In the genomic region with DNA sequence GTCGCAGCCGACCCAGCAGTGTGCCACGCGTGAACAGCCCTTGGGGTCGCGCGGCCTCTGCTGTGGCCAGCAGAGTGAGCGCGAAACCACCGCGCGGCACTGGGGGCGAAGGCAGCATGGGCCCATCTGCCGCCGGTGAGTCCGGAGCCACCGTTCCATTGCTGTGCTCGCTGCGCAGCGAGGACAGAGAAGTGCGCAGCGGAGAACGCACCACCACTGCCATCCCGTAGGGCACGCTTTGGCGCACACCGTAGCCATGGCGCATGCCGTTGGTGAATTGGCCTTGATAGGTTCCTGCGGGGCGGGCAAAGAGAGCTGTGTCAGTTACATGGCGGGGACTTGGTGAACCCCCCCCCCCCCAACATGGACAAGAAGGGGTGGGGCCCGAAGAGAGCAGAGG, we compare ENCODE assay signal across 13 mouse cellular contexts. TPM values are rescaled to one million over a fixed set of nuclear protein-coding genes. Genes with fewer than 3 reads are reported as not detected.
DNase-seq lines count a peak whose midpoint lies in the region; ATAC-seq and TF ChIP-seq lines count a peak whose summit lies in the region.
"Had no signal": no experiment of that assay in that cellular context is flagged by ENCODE, and none has a peak within 500 bp of the region (broad histone marks: within the 10 kb centered on the region; RNA-seq: fewer than 3 reads in every experiment).

No protein-coding gene starts in this region.

- H3K4me1 ChIP-seq in heart, adult 2 months (ENCODE audit: control insufficient read depth, insufficient read depth, low read length) = peaks cover 8% of the 10 kb centered on the region
- no peaks in the 10 kb centered on the region for H3K4me1 ChIP-seq in kidney, embryonic 15.5 days
- peaks cover 0 to 5% of the 10 kb centered on the region in 2 experiments; a peak in 1 of 4 replicates for H3K4me1 ChIP-seq in ES-E14 (ENCODE audit: control insufficient read depth in 2 of 2, insufficient read depth in 2 of 2, low read length in 2 of 2, poor library complexity in 1 of 2)
- H3K4me1 ChIP-seq in hindbrain, postnatal 0 days (ENCODE audit: insufficient read depth, low read length) = no peaks in the 10 kb centered on the region

- intact Hi-C loops in heart, adult 2 months (cut with DNase I) = no loop called here
- intact Hi-C loops in heart, postnatal 10 days (cut with DNase I) = no loop called here

- no peak for ATAC-seq in kidney, embryonic 15.5 days (replicated peaks; ENCODE audit: low FRiP score)
- no peak for ATAC-seq in hindbrain, postnatal 0 days
- ATAC-seq in erythroid progenitor cell, adult 5-6 weeks (replicated peaks; ENCODE audit: low FRiP score, poor library complexity, severe bottlenecking) = no peak

- 45% methylated on average over 33 of the region's 33 CpGs for WGBS in heart, adult 2 months
- 45% methylated on average over 33 of the region's 33 CpGs for WGBS in kidney, embryonic 15.5 days
- 35% methylated on average over 33 of the region's 33 CpGs for WGBS in hindbrain, postnatal 0 days

- no peak for TF ChIP-seq POLR2A in heart, adult 2 months (IDR thresholded peaks at IDR 0.05; ENCODE audit: insufficient read depth, low read depth, low read length)

- TF ChIP-seq EP300 in heart, adult 2 months (IDR thresholded peaks at IDR 0.05; ENCODE audit: insufficient read depth, low read depth, low read length) = no peak

- no peak for DNase-seq in heart, adult 2 months
- DNase-seq in heart, postnatal 10 days = no peak
- no peak for DNase-seq in kidney, adult 18-20 months
- no peak for DNase-seq in ES-E14 (ENCODE audit: low read depth, low spot score)
- no peak for DNase-seq in hindbrain, postnatal 0 days (ENCODE audit: low spot score)
- DNase-seq in lung, postnatal 14 days = no peak
- DNase-seq: adrenal gland, postnatal 25 days; cerebellum, adult 11-12 months; lung, adult 18-20 months had no signal

- H3K9me3 ChIP-seq in kidney, embryonic 15.5 days (replicated peaks) = no peaks in the 10 kb centered on the region; the same call in 1 of the 2 replicates
- no peaks in the 10 kb centered on the region for H3K9me3 ChIP-seq in ES-E14 (ENCODE audit: control insufficient read depth, insufficient read depth, low read depth, low read length)
- no peaks in the 10 kb centered on the region for H3K9me3 ChIP-seq in hindbrain, postnatal 0 days (ENCODE audit: low read length)

- no peaks in the 10 kb centered on the region for H3K27me3 ChIP-seq in heart, adult 2 months (ENCODE audit: control insufficient read depth, insufficient read depth, low read length)
- peaks cover 37% of the 10 kb centered on the region for H3K27me3 ChIP-seq in kidney, embryonic 15.5 days
- peaks cover 17% of the 10 kb centered on the region for H3K27me3 ChIP-seq in hindbrain, postnatal 0 days (ENCODE audit: insufficient read depth, low read length)

- H3K27ac ChIP-seq in heart, adult 2 months = peak overlapping the region; percentile 13; the same call in 1 of the 2 replicates
- H3K27ac ChIP-seq in kidney, embryonic 15.5 days = no peak overlapping the region
- H3K27ac ChIP-seq in ES-E14 (ENCODE audit: insufficient read depth, low read depth, low read length, poor library complexity, severe bottlenecking) = no peak overlapping the region
- H3K27ac ChIP-seq in hindbrain, postnatal 0 days = no peak overlapping the region
- H3K27ac ChIP-seq: stomach, postnatal 0 days had no signal

- H3K4me2 ChIP-seq in kidney, embryonic 15.5 days = peak overlapping the region; percentile 9; the same call in 1 of the 2 replicates
- H3K4me2 ChIP-seq in hindbrain, postnatal 0 days (ENCODE audit: low read depth, low read length) = peak overlapping the region; percentile 10; the same call in 1 of the 2 replicates

- in situ Hi-C loops in ES-E14 (cut with MboI; ENCODE audit: low sequenced_read_pairs in 2 of 2, unreplicated experiment in 2 of 2) = no loop called here

- H3K4me3 ChIP-seq in heart, adult 2 months = no peak overlapping the region
- H3K4me3 ChIP-seq in kidney, embryonic 15.5 days (replicated peaks) = no peak overlapping the region
- peak overlapping the region; percentile 60 to 65 for H3K4me3 ChIP-seq in ES-E14 (ENCODE audit: insufficient read depth in 1 of 2, low read depth in 1 of 2, low read length in 2 of 2, poor library complexity in 1 of 2, severe bottlenecking in 1 of 2)
- no peak overlapping the region for H3K4me3 ChIP-seq in hindbrain, postnatal 0 days (ENCODE audit: low read length)

- H3K9ac ChIP-seq in heart, adult 2 months (ENCODE audit: low read depth, low read length) = peak overlapping the region; percentile 26
- H3K9ac ChIP-seq in kidney, embryonic 15.5 days = no peak overlapping the region
- H3K9ac ChIP-seq in ES-E14 (ENCODE audit: insufficient read depth, low read depth, low read length, poor library complexity, severe bottlenecking) = peak overlapping the region; percentile 58; the same call in 1 of the 2 replicates
- no peak overlapping the region for H3K9ac ChIP-seq in hindbrain, postnatal 0 days (replicated peaks; ENCODE audit: low read length)

- H3K79me2 ChIP-seq in heart, adult 2 months (replicated peaks; ENCODE audit: control insufficient read depth, insufficient read depth, low read length) = no peaks in the 10 kb centered on the region

- TF ChIP-seq CTCF in heart, adult 2 months (IDR thresholded peaks at IDR 0.05) = 0 out of 2 replicates have a peak, but pooled peaks have one; percentile 2
- TF ChIP-seq CTCF in hindbrain, postnatal 0 days (IDR thresholded peaks at IDR 0.05; ENCODE audit: low read depth) = no peak

- peaks cover 2% of the 10 kb centered on the region; the same call in 1 of the 2 replicates for H3K36me3 ChIP-seq in heart, adult 2 months (ENCODE audit: control insufficient read depth, insufficient read depth, low read length)
- no peaks in the 10 kb centered on the region for H3K36me3 ChIP-seq in kidney, embryonic 15.5 days
- H3K36me3 ChIP-seq in ES-E14 (ENCODE audit: control insufficient read depth, insufficient read depth, low read length, poor library complexity, severe bottlenecking) = no peaks in the 10 kb centered on the region
- no peaks in the 10 kb centered on the region for H3K36me3 ChIP-seq in hindbrain, postnatal 0 days (ENCODE audit: insufficient read depth, low read length)

TF ChIP-seq in ES-E14, 5 proteins besides CTCF, POLR2A, EP300 and RAD21:
- TF ChIP-seq CHD2 (IDR thresholded peaks at IDR 0.05; ENCODE audit: low read depth, low read length) = no peak
- no peak for TF ChIP-seq ZNF384 (IDR thresholded peaks at IDR 0.05; ENCODE audit: low read depth, low read length)
- no peak for TF ChIP-seq HCFC1 (IDR thresholded peaks at IDR 0.05; ENCODE audit: borderline replicate concordance, insufficient read depth, low read length)
- TF ChIP-seq MAFK (IDR thresholded peaks at IDR 0.05; ENCODE audit: insufficient read depth, low read depth, low read length) = no peak
TF ChIP-seq in ES-E14: peak in this region for 0.

RNA-seq across cellular contexts. Expression of gene Jph2, which starts 21.7 kb away (rescaled TPM):
- 100 to 1,000 TPM; 389 to 391 TPM for total RNA-seq in heart, adult 2 months (2021)
- 193 and 253 TPM in 2 replicates for polyA plus RNA-seq in heart, adult 2 months (2012; rRNA removed)
- 100 to 1,000 TPM; 378 to 449 TPM for total RNA-seq in heart, postnatal 10 days (2021)
- 2.5 and 4.2 TPM in 2 replicates for polyA plus RNA-seq in kidney, embryonic 15.5 days (2015; fragmentation: Nextera tagmentation; extraction: Ambion mirVana)
- 3.0 and 7.7 TPM in 2 replicates for total RNA-seq in ES-E14 (2012; rRNA removed)
- 1.2 and 1.4 TPM in 2 replicates for total RNA-seq in hindbrain, postnatal 0 days (2014; rRNA removed)
- 0.83 and 0.88 TPM in 2 replicates for polyA plus RNA-seq in hindbrain, postnatal 0 days (2015; fragmentation: Nextera tagmentation; extraction: Ambion mirVana)
- not detected in 2 replicates for total RNA-seq in erythroid progenitor cell, adult 5-6 weeks (2015; ENCODE audit: low replicate concordance)
- total RNA-seq in erythroid progenitor cell, adult 5-6 weeks (2017; ENCODE audit: low replicate concordance) = not detected in 2 replicates
- total RNA-seq: megakaryocyte-erythroid progenitor cell, adult 5-6 weeks had no signal

RNA-seq across cellular contexts. Expression of gene Oser1, which starts 48.4 kb away (rescaled TPM):
- total RNA-seq in heart, adult 2 months (2021) = 10 to 100 TPM; 19.6 to 21.2 TPM
- polyA plus RNA-seq in heart, adult 2 months (2012; rRNA removed) = 9.7 and 16.4 TPM in 2 replicates
- total RNA-seq in heart, postnatal 10 days (2021) = 10 to 100 TPM; 21.3 to 24.4 TPM
- polyA plus RNA-seq in kidney, embryonic 15.5 days (2015; fragmentation: Nextera tagmentation; extraction: Ambion mirVana) = 87.0 and 87.3 TPM in 2 replicates
- 31.5 and 42.0 TPM in 2 replicates for total RNA-seq in ES-E14 (2012; rRNA removed)
- 22.9 and 29.5 TPM in 2 replicates for total RNA-seq in hindbrain, postnatal 0 days (2014; rRNA removed)
- polyA plus RNA-seq in hindbrain, postnatal 0 days (2015; fragmentation: Nextera tagmentation; extraction: Ambion mirVana) = 59.6 and 60.5 TPM in 2 replicates
- total RNA-seq in erythroid progenitor cell, adult 5-6 weeks (2015; ENCODE audit: low replicate concordance) = 46.1 and 53.7 TPM in 2 replicates
- total RNA-seq in erythroid progenitor cell, adult 5-6 weeks (2017; ENCODE audit: low replicate concordance) = 18.8 and 32.0 TPM in 2 replicates

Comparison
In these comparisons a context has a peak if more than half of its experiments do, and no peak if none do; other contexts are left out.
1. H3K4me3 ChIP-seq: peak in ES-E14 (2 of 2); none in heart, adult 2 months (single experiment), kidney, embryonic 15.5 days (single experiment) and hindbrain, postnatal 0 days (single experiment).
2. H3K9ac ChIP-seq: peak in heart, adult 2 months (single experiment) and ES-E14 (single experiment); none in kidney, embryonic 15.5 days (single experiment) and hindbrain, postnatal 0 days (single experiment).
3. RNA of gene Jph2, which starts 21.7 kb away (total RNA-seq): 378 to 449 TPM in heart, postnatal 10 days and 389 to 391 TPM in heart, adult 2 months; 3.0 to 7.7 TPM in ES-E14, 1.2 to 1.4 TPM in hindbrain, postnatal 0 days and not detected in erythroid progenitor cell, adult 5-6 weeks; every median in the first group is over 10 times any median in the second.